Mouse (Mus musculus): ENCODE measurements around the gene Calcoco1. TPM values are rescaled to one million over a fixed set of nuclear protein-coding genes. Genes with fewer than 3 reads are reported as not detected.

Gene Calcoco1
- total and polyA plus RNA-seq, 2 experiments from 2014 or later: 80.7 to 89.5 TPM

- DNase-seq (ENCODE audit: low spot score) (no peak), ATAC-seq (ENCODE audit: insufficient read depth, low read depth) (peak; percentile 42; the same call in 1 of the 2 replicates)
- Histone ChIP-seq H3K27ac (ENCODE audit: low read depth) (no peak overlapping the region), H3K27me3 (ENCODE audit: control insufficient read depth, insufficient read depth, low read length) (peaks cover 71% of the 10 kb centered on the region), H3K4me2 (ENCODE audit: low read depth, low read length) (peak overlapping the region; percentile 87), H3K36me3 (replicated peaks; ENCODE audit: control insufficient read depth, insufficient read depth, low read length) (no peaks in the 10 kb centered on the region), H3K9ac (replicated peaks; ENCODE audit: low read depth, low read length) (0 out of 2 replicates have a peak overlapping the region, but pooled peaks have one; percentile 21), H3K9me3 (replicated peaks; ENCODE audit: control insufficient read depth, low read length) (no peaks in the 10 kb centered on the region), H3K4me3 (ENCODE audit: low read depth, low read length) (peak overlapping the region; percentile 54), H3K4me1 (ENCODE audit: control insufficient read depth, insufficient read depth) (no peaks in the 10 kb centered on the region)
- TF ChIP-seq CTCF (IDR thresholded peaks at IDR 0.05; ENCODE audit: low read depth) (no peak), EP300 (IDR thresholded peaks at IDR 0.05; ENCODE audit: low read depth) (no peak)
- WGBS: 5% methylated on average over 26 of the region's 26 CpGs
Observed at GRCm38 (mm10) chr15:102692321-102692804, 29.6 kb downstream of the Calcoco1 start.

GRCm38 (mm10) chr15:102685791-102686190, 36.2 kb downstream of the Calcoco1 start:
- no peak for DNase-seq (ENCODE audit: low spot score)
- H3K9me3 ChIP-seq (replicated peaks; ENCODE audit: control insufficient read depth, low read length): no peaks in the 10 kb centered on the region
- no peak overlapping the region for H3K4me2 ChIP-seq (ENCODE audit: low read depth, low read length)
- no peak overlapping the region for H3K4me3 ChIP-seq (ENCODE audit: low read depth, low read length)
- no peak for TF ChIP-seq CTCF (IDR thresholded peaks at IDR 0.05; ENCODE audit: low read depth)
- no peak for TF ChIP-seq EP300 (IDR thresholded peaks at IDR 0.05; ENCODE audit: low read depth)
- H3K4me1 ChIP-seq (ENCODE audit: control insufficient read depth, insufficient read depth): no peaks in the 10 kb centered on the region
- no peak for ATAC-seq (ENCODE audit: insufficient read depth, low read depth)
- no peaks in the 10 kb centered on the region for H3K36me3 ChIP-seq (replicated peaks; ENCODE audit: control insufficient read depth, insufficient read depth, low read length)
- H3K9ac ChIP-seq (replicated peaks; ENCODE audit: low read depth, low read length): no peak overlapping the region
- H3K27ac ChIP-seq (ENCODE audit: low read depth): no peak overlapping the region
- peaks cover 18% of the 10 kb centered on the region for H3K27me3 ChIP-seq (ENCODE audit: control insufficient read depth, insufficient read depth, low read length)
- 29% methylated on average over 4 of the region's 4 CpGs for WGBS

DNA sequence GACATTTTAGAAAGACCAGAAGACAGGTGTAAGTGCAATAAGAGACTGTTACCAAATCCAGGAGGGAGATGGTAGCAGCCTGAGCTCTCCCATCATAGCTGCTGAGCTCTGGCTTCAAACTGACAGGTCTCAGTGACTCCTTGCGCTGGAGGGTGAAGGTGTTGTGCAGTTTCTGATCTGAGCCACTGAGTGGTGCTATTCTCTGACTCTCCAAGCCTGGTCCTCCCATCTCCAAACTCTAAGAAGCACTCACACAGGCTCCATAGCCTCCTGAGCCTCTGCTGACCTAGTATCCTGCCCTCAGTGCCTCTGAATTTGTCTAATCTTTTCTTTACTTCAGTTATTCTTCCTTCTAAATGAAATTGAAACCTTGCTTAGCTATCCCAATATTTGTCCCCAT, 38.3 kb downstream of the Calcoco1 start:
- 0% methylated on average over 1 of the region's 1 CpGs for WGBS
- 0 out of 2 replicates have a peak, but pooled peaks cover 8% of the 10 kb centered on the region for H3K27me3 ChIP-seq (ENCODE audit: control insufficient read depth, insufficient read depth, low read length)
- H3K27ac ChIP-seq (ENCODE audit: low read depth): no peak overlapping the region
- no peaks in the 10 kb centered on the region for H3K4me1 ChIP-seq (ENCODE audit: control insufficient read depth, insufficient read depth)
- peak; percentile 40 for DNase-seq (ENCODE audit: low spot score)
- H3K36me3 ChIP-seq (replicated peaks; ENCODE audit: control insufficient read depth, insufficient read depth, low read length): no peaks in the 10 kb centered on the region
- no peak overlapping the region for H3K4me3 ChIP-seq (ENCODE audit: low read depth, low read length)
- no peak overlapping the region for H3K4me2 ChIP-seq (ENCODE audit: low read depth, low read length)
- no peaks in the 10 kb centered on the region for H3K9me3 ChIP-seq (replicated peaks; ENCODE audit: control insufficient read depth, low read length)
- TF ChIP-seq EP300 (IDR thresholded peaks at IDR 0.05; ENCODE audit: low read depth) (no peak), CTCF (IDR thresholded peaks at IDR 0.05; ENCODE audit: low read depth) (peak; percentile 32; the same call in 1 of the 2 replicates)
- peak; percentile 30; the same call in 1 of the 2 replicates for ATAC-seq (ENCODE audit: insufficient read depth, low read depth)
- H3K9ac ChIP-seq (replicated peaks; ENCODE audit: low read depth, low read length): no peak overlapping the region

- ATAC-seq (ENCODE audit: insufficient read depth, low read depth): no peak
- WGBS: 86% methylated on average over 2 of the region's 2 CpGs
Observed at GRCm38 (mm10) chr15:102676345-102676744, 45.6 kb downstream of the Calcoco1 start.

GRCm38 (mm10) chr15:102673548-102673947, 48.4 kb downstream of the Calcoco1 start:
- Histone ChIP-seq H3K27ac (ENCODE audit: low read depth) (peak overlapping the region; percentile 95), H3K36me3 (replicated peaks; ENCODE audit: control insufficient read depth, insufficient read depth, low read length) (no peaks in the 10 kb centered on the region; the same call in none of the 2 replicates), H3K4me2 (ENCODE audit: low read depth, low read length) (peak overlapping the region; percentile 67), H3K27me3 (ENCODE audit: control insufficient read depth, insufficient read depth, low read length) (no peaks in the 10 kb centered on the region), H3K4me3 (ENCODE audit: low read depth, low read length) (peak overlapping the region; percentile 16), H3K9me3 (replicated peaks; ENCODE audit: control insufficient read depth, low read length) (no peaks in the 10 kb centered on the region), H3K9ac (replicated peaks; ENCODE audit: low read depth, low read length) (peak overlapping the region; percentile 23; the same call in 1 of the 2 replicates), H3K4me1 (ENCODE audit: control insufficient read depth, insufficient read depth) (peaks cover 21% of the 10 kb centered on the region)
- ATAC-seq (ENCODE audit: insufficient read depth, low read depth) (peak; percentile 55), DNase-seq (ENCODE audit: low spot score) (peak; percentile 91)
- no peak for TF ChIP-seq CTCF (IDR thresholded peaks at IDR 0.05; ENCODE audit: low read depth)
- no peak for TF ChIP-seq EP300 (IDR thresholded peaks at IDR 0.05; ENCODE audit: low read depth)
- 7% methylated on average over 10 of the region's 10 CpGs for WGBS

More at GRCm38 (mm10) chr15:102676345-102676744, 45.6 kb downstream of the Calcoco1 start:
- Histone ChIP-seq H3K4me2 (ENCODE audit: low read depth, low read length) (no peak overlapping the region), H3K9ac (replicated peaks; ENCODE audit: low read depth, low read length) (no peak overlapping the region), H3K4me3 (ENCODE audit: low read depth, low read length) (no peak overlapping the region), H3K27me3 (ENCODE audit: control insufficient read depth, insufficient read depth, low read length) (no peaks in the 10 kb centered on the region), H3K9me3 (replicated peaks; ENCODE audit: control insufficient read depth, low read length) (no peaks in the 10 kb centered on the region), H3K4me1 (ENCODE audit: control insufficient read depth, insufficient read depth) (peaks cover 11% of the 10 kb centered on the region), H3K27ac (ENCODE audit: low read depth) (no peak overlapping the region), H3K36me3 (replicated peaks; ENCODE audit: control insufficient read depth, insufficient read depth, low read length) (no peaks in the 10 kb centered on the region)
- no peak for TF ChIP-seq EP300 (IDR thresholded peaks at IDR 0.05; ENCODE audit: low read depth)
- TF ChIP-seq CTCF (IDR thresholded peaks at IDR 0.05; ENCODE audit: low read depth): peak; percentile 19; the same call in 1 of the 2 replicates
- no peak for DNase-seq (ENCODE audit: low spot score)

Measured in heart, postnatal 0 days (tissue).